ENCODE assay signal across 21 mouse cellular contexts in the genomic region with DNA sequence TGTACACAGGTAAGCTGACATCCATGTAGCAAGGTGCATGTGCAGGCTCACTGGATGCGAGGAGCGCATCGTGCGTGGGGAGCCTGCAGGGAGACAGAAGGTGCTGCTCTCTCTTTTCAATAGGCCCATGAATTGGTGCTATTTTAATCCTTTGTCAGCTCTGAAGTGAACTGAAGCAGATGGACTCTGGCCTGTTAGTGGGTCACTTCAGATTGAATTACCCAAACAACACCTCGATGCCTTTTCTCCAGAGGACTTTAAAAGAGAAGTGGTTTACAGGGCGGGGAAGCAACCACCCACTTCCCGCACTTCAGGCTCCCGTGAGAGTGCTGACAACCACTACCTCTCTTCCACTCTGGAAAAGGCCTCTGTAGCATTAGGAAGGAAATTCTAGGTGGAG. TPM values are rescaled to one million over a fixed set of nuclear protein-coding genes. Genes with fewer than 3 reads are reported as not detected.
A peak's percentile ranks its signal among the peaks of the same experiment; 100 is the strongest.
DNase-seq lines count a peak whose midpoint lies in the region; ATAC-seq lines count a peak whose summit lies in the region.
"Had no signal": no experiment of that assay in that cellular context is flagged by ENCODE, and none has a peak within 500 bp of the region (broad histone marks: within the 10 kb centered on the region; RNA-seq: fewer than 3 reads in every experiment).

No protein-coding gene starts in this region.

- no peak overlapping the region for H3K27ac ChIP-seq in midbrain, embryonic 13.5 days
- no peak overlapping the region for H3K27ac ChIP-seq in midbrain, embryonic 15.5 days
- no peak overlapping the region for H3K27ac ChIP-seq in limb, embryonic 11.5 days (replicated peaks; ENCODE audit: low read depth, low read length)
- H3K27ac ChIP-seq: embryonic facial prominence, embryonic 12.5 days; forebrain, embryonic 15.5 days; heart, adult 2 months; kidney, embryonic 15.5 days; limb, embryonic 12.5 days; liver, embryonic 13.5 days had no signal

- intact Hi-C loops in left cerebral cortex, postnatal 4 days (cut with DNase I), result no loop called here

- no peak overlapping the region for H3K9ac ChIP-seq in midbrain, embryonic 13.5 days (replicated peaks)
- H3K9ac ChIP-seq in midbrain, embryonic 15.5 days, result no peak overlapping the region
- H3K9ac ChIP-seq in limb, embryonic 11.5 days (ENCODE audit: low read length), result no peak overlapping the region
- H3K9ac ChIP-seq: embryonic facial prominence, embryonic 12.5 days; forebrain, embryonic 15.5 days; kidney, embryonic 15.5 days; limb, embryonic 12.5 days; liver, embryonic 13.5 days had no signal

- peaks cover 9% of the 10 kb centered on the region for H3K36me3 ChIP-seq in midbrain, embryonic 13.5 days
- H3K36me3 ChIP-seq in midbrain, embryonic 15.5 days (replicated peaks), result no peaks in the 10 kb centered on the region; the same call in 1 of the 2 replicates
- H3K36me3 ChIP-seq in limb, embryonic 11.5 days (ENCODE audit: control insufficient read depth, insufficient read depth, low read length), result no peaks in the 10 kb centered on the region
- H3K36me3 ChIP-seq: embryonic facial prominence, embryonic 12.5 days; forebrain, embryonic 15.5 days; kidney, embryonic 15.5 days; limb, embryonic 12.5 days had no signal

- H3K9me3 ChIP-seq in midbrain, embryonic 13.5 days, result no peaks in the 10 kb centered on the region
- no peaks in the 10 kb centered on the region for H3K9me3 ChIP-seq in midbrain, embryonic 15.5 days
- no peaks in the 10 kb centered on the region for H3K9me3 ChIP-seq in limb, embryonic 11.5 days (ENCODE audit: control insufficient read depth, low read length)
- H3K9me3 ChIP-seq: embryonic facial prominence, embryonic 12.5 days; forebrain, embryonic 15.5 days; G1E; kidney, embryonic 15.5 days; limb, embryonic 12.5 days; liver, embryonic 13.5 days had no signal

- H3K4me1 ChIP-seq in midbrain, embryonic 13.5 days (replicated peaks), result peaks cover 17% of the 10 kb centered on the region
- H3K4me1 ChIP-seq in midbrain, embryonic 15.5 days, result no peaks in the 10 kb centered on the region
- H3K4me1 ChIP-seq in limb, embryonic 11.5 days (ENCODE audit: control insufficient read depth, insufficient read depth, low read length), result peaks cover 4% of the 10 kb centered on the region; the same call in 1 of the 2 replicates

- DNase-seq in cerebellum, postnatal 4 days (ENCODE audit: low spot score in 2 of 2), result no peak
- DNase-seq in limb, embryonic 11.5 days (ENCODE audit: low spot score), result peak; percentile 17
- no peak for DNase-seq in left cerebral cortex, postnatal 4 days
- no peak for DNase-seq in heart, postnatal 4 days
- DNase-seq: heart, adult 2 months; layer of hippocampus, postnatal 36 days; liver, embryonic 13.5 days; midbrain, embryonic 14.5 days; right cerebral cortex, adult 18-20 months; thymus, adult 2 months had no signal

- peak; percentile 77 for ATAC-seq in cerebellum, adult (ENCODE audit: insufficient number of reproducible peaks, low FRiP score, low TSS enrichment)
- peak; percentile 37; the same call in 1 of the 2 replicates for ATAC-seq in midbrain, embryonic 13.5 days
- no peak for ATAC-seq in midbrain, embryonic 15.5 days (replicated peaks)
- ATAC-seq in limb, embryonic 11.5 days (ENCODE audit: insufficient number of reproducible peaks, low FRiP score, low TSS enrichment, low read depth), result no peak
- ATAC-seq in activated CD4-positive, CD25-positive, alpha-beta regulatory T cell, adult 4 months, result no peak
- ATAC-seq: CD4-positive, CD25-positive, alpha-beta regulatory T cell, adult 4 months; forebrain, embryonic 15.5 days; inflammation-experienced regulatory T-cells, adult 6 months had no signal

- H3K4me2 ChIP-seq in midbrain, embryonic 13.5 days (replicated peaks), result no peak overlapping the region
- H3K4me2 ChIP-seq in midbrain, embryonic 15.5 days, result no peak overlapping the region
- no peak overlapping the region for H3K4me2 ChIP-seq in limb, embryonic 11.5 days (ENCODE audit: low read depth, severe bottlenecking)
- H3K4me2 ChIP-seq: embryonic facial prominence, embryonic 12.5 days; forebrain, embryonic 15.5 days; kidney, embryonic 15.5 days; limb, embryonic 12.5 days; liver, embryonic 13.5 days had no signal

- H3K4me3 ChIP-seq in midbrain, embryonic 13.5 days (replicated peaks), result no peak overlapping the region
- H3K4me3 ChIP-seq in midbrain, embryonic 15.5 days, result no peak overlapping the region
- H3K4me3 ChIP-seq in limb, embryonic 11.5 days (ENCODE audit: low read depth, low read length), result no peak overlapping the region
- H3K4me3 ChIP-seq: embryonic facial prominence, embryonic 12.5 days; forebrain, embryonic 15.5 days; heart, adult 2 months; kidney, embryonic 15.5 days; limb, embryonic 12.5 days; liver, embryonic 13.5 days had no signal

- 67% methylated on average over 8 of the region's 8 CpGs for WGBS in midbrain, embryonic 13.5 days
- 64% methylated on average over 8 of the region's 8 CpGs for WGBS in midbrain, embryonic 15.5 days
- WGBS in limb, embryonic 11.5 days, result 56% methylated on average over 8 of the region's 8 CpGs

- no peaks in the 10 kb centered on the region for H3K27me3 ChIP-seq in midbrain, embryonic 13.5 days
- no peaks in the 10 kb centered on the region for H3K27me3 ChIP-seq in midbrain, embryonic 15.5 days (replicated peaks)
- H3K27me3 ChIP-seq in limb, embryonic 11.5 days (ENCODE audit: control insufficient read depth, insufficient read depth, low read length), result no peaks in the 10 kb centered on the region
- H3K27me3 ChIP-seq: embryonic facial prominence, embryonic 12.5 days; forebrain, embryonic 15.5 days; kidney, embryonic 15.5 days; limb, embryonic 12.5 days; liver, embryonic 13.5 days had no signal

RNA-seq across cellular contexts. Expression of a gene that starts 46.4 kb away (rescaled TPM):
- polyA plus RNA-seq in midbrain, embryonic 13.5 days (2015; fragmentation: Nextera tagmentation; extraction: Ambion mirVana), result 36.4 and 38.5 TPM in 2 replicates
- 46.2 and 53.6 TPM in 2 replicates for polyA plus RNA-seq in midbrain, embryonic 15.5 days (2015; fragmentation: Nextera tagmentation; extraction: Ambion mirVana)
- polyA plus RNA-seq in limb, embryonic 11.5 days (2014; fragmentation: Nextera tagmentation; extraction: Ambion mirVana), result 5.7 and 7.7 TPM in 2 replicates
- 100 to 1,000 TPM; 163 to 172 TPM for total RNA-seq in left cerebral cortex, postnatal 4 days (2021)
- polyA plus RNA-seq in activated CD4-positive, CD25-positive, alpha-beta regulatory T cell, adult 4 months (2017; shearing (Covaris generic)), result 1 to 10 TPM; 7.2 to 9.1 TPM
- 10 to 100 TPM; 16.3 to 19.4 TPM for total RNA-seq in heart, postnatal 4 days (2021)

Comparison
In these comparisons a context has a peak if more than half of its experiments do, and no peak if none do; other contexts are left out.
1. ATAC-seq: peak in cerebellum, adult (single experiment) and midbrain, embryonic 13.5 days (single experiment); none in midbrain, embryonic 15.5 days (single experiment), limb, embryonic 11.5 days (single experiment) and activated CD4-positive, CD25-positive, alpha-beta regulatory T cell, adult 4 months (single experiment).